Comparison of ENCODE assay signal across 11 mouse cellular contexts in the genomic region with DNA sequence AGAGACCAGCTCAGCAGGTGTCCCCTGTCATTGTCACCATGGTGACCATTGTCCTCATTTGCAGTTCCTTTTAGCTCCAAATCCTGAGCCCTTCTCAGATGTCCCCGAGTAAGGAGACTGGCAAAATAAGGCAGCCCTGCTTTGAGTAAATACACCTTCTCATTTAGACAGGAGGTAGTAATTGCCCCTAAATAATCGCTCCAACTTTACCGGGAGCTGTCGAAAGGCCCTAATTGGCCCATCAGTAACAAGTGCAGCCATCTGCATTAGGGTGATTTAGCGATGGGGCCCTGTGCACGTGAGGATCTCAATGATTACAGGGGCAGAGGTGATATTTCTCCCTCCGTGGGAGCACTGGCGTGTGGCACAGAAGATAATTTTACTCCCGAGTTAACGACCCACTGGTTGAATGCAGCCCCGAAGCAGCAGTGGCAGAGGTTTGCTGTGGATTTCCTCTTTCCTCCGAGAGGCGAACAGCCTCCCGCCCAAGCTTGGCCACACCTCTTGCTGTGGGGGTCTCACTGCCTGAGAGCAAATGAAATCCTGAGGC. TPM values are rescaled to one million over a fixed set of nuclear protein-coding genes. Genes with fewer than 3 reads are reported as not detected.
A peak's percentile ranks its signal among the peaks of the same experiment; 100 is the strongest.
DNase-seq lines count a peak whose midpoint lies in the region; ATAC-seq lines count a peak whose summit lies in the region.
"Had no signal": no experiment of that assay in that cellular context is flagged by ENCODE, and none has a peak within 500 bp of the region (broad histone marks: within the 10 kb centered on the region; RNA-seq: fewer than 3 reads in every experiment).

No protein-coding gene starts in this region.

- 0 out of 2 replicates have a peak, but pooled peaks have one; percentile 60 for ATAC-seq in embryonic facial prominence, embryonic 12.5 days (ENCODE audit: insufficient number of reproducible peaks, insufficient read depth, low FRiP score, low TSS enrichment)
- ATAC-seq in hindbrain, embryonic 12.5 days (ENCODE audit: low FRiP score): peak; percentile 71; the same call in 1 of the 2 replicates
- peak; percentile 46; the same call in 1 of the 2 replicates for ATAC-seq in midbrain, embryonic 16.5 days
- ATAC-seq: inflammation-experienced regulatory T-cells, adult 6 months had no signal

- no peak overlapping the region for H3K4me3 ChIP-seq in embryonic facial prominence, embryonic 12.5 days
- H3K4me3 ChIP-seq in hindbrain, embryonic 12.5 days: no peak overlapping the region
- no peak overlapping the region for H3K4me3 ChIP-seq in midbrain, embryonic 16.5 days (ENCODE audit: low read depth, low read length)
- H3K4me3 ChIP-seq: limb, embryonic 13.5 days had no signal

- DNase-seq in embryo, embryonic 10.5 days (ENCODE audit: low spot score): peak; percentile 65
- DNase-seq in right cerebral cortex, postnatal 25 days: no peak
- DNase-seq in adrenal gland, postnatal 14 days: no peak
- DNase-seq in spleen, adult 12 weeks (ENCODE audit: low spot score): no peak
- DNase-seq: lung, embryonic 14.5 days; thymus, postnatal 36 days had no signal

- no peaks in the 10 kb centered on the region for H3K27me3 ChIP-seq in embryonic facial prominence, embryonic 12.5 days
- H3K27me3 ChIP-seq in hindbrain, embryonic 12.5 days: no peaks in the 10 kb centered on the region
- H3K27me3 ChIP-seq in midbrain, embryonic 16.5 days (ENCODE audit: control insufficient read depth, insufficient read depth, low read depth, low read length): no peaks in the 10 kb centered on the region
- H3K27me3 ChIP-seq: limb, embryonic 13.5 days had no signal

- WGBS in embryonic facial prominence, embryonic 12.5 days: 26% methylated on average over 14 of the region's 14 CpGs
- WGBS in hindbrain, embryonic 12.5 days: 30% methylated on average over 14 of the region's 14 CpGs
- 8% methylated on average over 14 of the region's 14 CpGs for WGBS in midbrain, embryonic 16.5 days

- no peaks in the 10 kb centered on the region for H3K4me1 ChIP-seq in embryonic facial prominence, embryonic 12.5 days
- peaks cover 13% of the 10 kb centered on the region; the same call in 1 of the 2 replicates for H3K4me1 ChIP-seq in hindbrain, embryonic 12.5 days
- H3K4me1 ChIP-seq in midbrain, embryonic 16.5 days (ENCODE audit: control insufficient read depth, insufficient read depth, low read length): peaks cover 4% of the 10 kb centered on the region

- H3K9me3 ChIP-seq in embryonic facial prominence, embryonic 12.5 days: no peaks in the 10 kb centered on the region
- no peaks in the 10 kb centered on the region for H3K9me3 ChIP-seq in hindbrain, embryonic 12.5 days (replicated peaks)
- H3K9me3 ChIP-seq in midbrain, embryonic 16.5 days (replicated peaks; ENCODE audit: control insufficient read depth, low read length, poor library complexity, severe bottlenecking): no peaks in the 10 kb centered on the region
- H3K9me3 ChIP-seq: limb, embryonic 13.5 days had no signal

- no peak overlapping the region for H3K4me2 ChIP-seq in embryonic facial prominence, embryonic 12.5 days (replicated peaks)
- H3K4me2 ChIP-seq in hindbrain, embryonic 12.5 days (replicated peaks): peak overlapping the region; percentile 19
- 0 out of 2 replicates have a peak overlapping the region, but pooled peaks have one; percentile 4 for H3K4me2 ChIP-seq in midbrain, embryonic 16.5 days (ENCODE audit: low read length)
- H3K4me2 ChIP-seq: limb, embryonic 13.5 days; lung, embryonic 14.5 days had no signal

- peaks cover 9% of the 10 kb centered on the region for H3K36me3 ChIP-seq in embryonic facial prominence, embryonic 12.5 days
- 0 out of 2 replicates have a peak, but pooled peaks cover 8% of the 10 kb centered on the region for H3K36me3 ChIP-seq in hindbrain, embryonic 12.5 days
- H3K36me3 ChIP-seq in midbrain, embryonic 16.5 days (ENCODE audit: control insufficient read depth, insufficient read depth, low read length): no peaks in the 10 kb centered on the region; the same call in 1 of the 2 replicates

- H3K9ac ChIP-seq in embryonic facial prominence, embryonic 12.5 days: no peak overlapping the region
- H3K9ac ChIP-seq in hindbrain, embryonic 12.5 days: no peak overlapping the region
- peak overlapping the region; percentile 45; the same call in 1 of the 2 replicates for H3K9ac ChIP-seq in midbrain, embryonic 16.5 days (ENCODE audit: low read depth, low read length)
- H3K9ac ChIP-seq: limb, embryonic 13.5 days; lung, embryonic 14.5 days had no signal

- peak overlapping the region; percentile 30; the same call in 1 of the 2 replicates for H3K27ac ChIP-seq in embryonic facial prominence, embryonic 12.5 days
- H3K27ac ChIP-seq in hindbrain, embryonic 12.5 days: no peak overlapping the region
- 0 out of 2 replicates have a peak overlapping the region, but pooled peaks have one; percentile 21 for H3K27ac ChIP-seq in midbrain, embryonic 16.5 days (ENCODE audit: low read length)
- H3K27ac ChIP-seq: limb, embryonic 13.5 days had no signal

RNA-seq across cellular contexts. Expression of a gene that starts 40.9 kb away (rescaled TPM):
- polyA plus RNA-seq in embryonic facial prominence, embryonic 12.5 days (2016; fragmentation: Nextera tagmentation; extraction: Ambion mirVana): 22.8 and 24.0 TPM in 2 replicates
- 18.6 and 20.8 TPM in 2 replicates for polyA plus RNA-seq in hindbrain, embryonic 12.5 days (2016; fragmentation: Nextera tagmentation; extraction: Ambion mirVana)
- 5.6 and 5.9 TPM in 2 replicates for polyA plus RNA-seq in midbrain, embryonic 16.5 days (2015; fragmentation: Nextera tagmentation; extraction: Ambion mirVana)
- 47.2 and 48.8 TPM in 2 replicates for total RNA-seq in adrenal gland, postnatal 14 days (2021)
